ENCODE assay signal across 16 mouse cellular contexts in genomic region chr19:44734116-44734515, GRCm38 (mm10). TPM values are rescaled to one million over a fixed set of nuclear protein-coding genes. Genes with fewer than 3 reads are reported as not detected.
DNase-seq lines count a peak whose midpoint lies in the region; ATAC-seq and TF ChIP-seq lines count a peak whose summit lies in the region.
"Had no signal": no experiment of that assay in that cellular context is flagged by ENCODE, and none has a peak within 500 bp of the region (broad histone marks: within the 10 kb centered on the region; RNA-seq: fewer than 3 reads in every experiment).

No protein-coding gene starts in this region.

- intact Hi-C loops in heart, postnatal 14 days (cut with DNase I), result no loop called here

- DNase-seq in heart, postnatal 0 days (ENCODE audit: low spot score), result no peak
- DNase-seq in heart, postnatal 14 days, result no peak
- DNase-seq in neural tube, embryonic 10.5 days (ENCODE audit: extremely low spot score, low spot score), result peak; percentile 30
- no peak for DNase-seq in layer of hippocampus, adult 18-20 months (ENCODE audit: low spot score in 2 of 2)
- DNase-seq in thymus, postnatal 10 days (ENCODE audit: low spot score in 2 of 2), result no peak
- DNase-seq: cerebellum, postnatal 14 days; heart, adult 18-20 months; layer of hippocampus, adult 9-11 months; lung, postnatal 4 days; right cerebral cortex, postnatal 25 days had no signal

- ATAC-seq in heart, postnatal 0 days (ENCODE audit: insufficient read depth, low read depth), result no peak
- ATAC-seq in forebrain, embryonic 12.5 days (ENCODE audit: low FRiP score), result no peak
- no peak for ATAC-seq in hindbrain, embryonic 15.5 days (ENCODE audit: low FRiP score, low read depth)

- no peaks in the 10 kb centered on the region for H3K4me1 ChIP-seq in heart, postnatal 0 days (ENCODE audit: control insufficient read depth, insufficient read depth)
- peaks cover 8% of the 10 kb centered on the region; the same call in 1 of the 2 replicates for H3K4me1 ChIP-seq in forebrain, embryonic 12.5 days
- H3K4me1 ChIP-seq in hindbrain, embryonic 15.5 days (replicated peaks), result peaks cover 18% of the 10 kb centered on the region
- H3K4me1 ChIP-seq: stomach, embryonic 15.5 days had no signal

- H3K4me3 ChIP-seq in heart, postnatal 0 days (ENCODE audit: low read depth, low read length), result peak overlapping the region; percentile 10; the same call in 1 of the 2 replicates
- H3K4me3 ChIP-seq in forebrain, embryonic 12.5 days (replicated peaks), result no peak overlapping the region; the same call in 1 of the 2 replicates
- H3K4me3 ChIP-seq in hindbrain, embryonic 15.5 days, result peak overlapping the region; percentile 33

- H3K36me3 ChIP-seq in heart, postnatal 0 days (replicated peaks; ENCODE audit: control insufficient read depth, insufficient read depth, low read length), result no peaks in the 10 kb centered on the region
- H3K36me3 ChIP-seq in forebrain, embryonic 12.5 days (replicated peaks), result no peaks in the 10 kb centered on the region
- H3K36me3 ChIP-seq in hindbrain, embryonic 15.5 days, result no peaks in the 10 kb centered on the region
- H3K36me3 ChIP-seq: stomach, embryonic 15.5 days had no signal

- H3K27ac ChIP-seq in heart, postnatal 0 days (ENCODE audit: low read depth), result no peak overlapping the region
- H3K27ac ChIP-seq in forebrain, embryonic 12.5 days, result no peak overlapping the region
- H3K27ac ChIP-seq in hindbrain, embryonic 15.5 days (replicated peaks), result no peak overlapping the region
- H3K27ac ChIP-seq: stomach, embryonic 15.5 days had no signal

- under 1% methylated on average over 21 of the region's 21 CpGs for WGBS in heart, postnatal 0 days
- under 1% methylated on average over 20 of the region's 21 CpGs for WGBS in forebrain, embryonic 12.5 days
- WGBS in hindbrain, embryonic 15.5 days, result 1% methylated on average over 20 of the region's 21 CpGs

- no peak overlapping the region for H3K4me2 ChIP-seq in heart, postnatal 0 days (ENCODE audit: low read depth, low read length)
- peak overlapping the region; percentile 40 for H3K4me2 ChIP-seq in forebrain, embryonic 12.5 days
- H3K4me2 ChIP-seq in hindbrain, embryonic 15.5 days, result peak overlapping the region; percentile 57

- no peak for TF ChIP-seq EP300 in heart, postnatal 0 days (IDR thresholded peaks at IDR 0.05; ENCODE audit: low read depth)

- no peak for TF ChIP-seq CTCF in heart, postnatal 0 days (IDR thresholded peaks at IDR 0.05; ENCODE audit: low read depth)

- H3K27me3 ChIP-seq in heart, postnatal 0 days (ENCODE audit: control insufficient read depth, insufficient read depth, low read length), result peaks cover 92% of the 10 kb centered on the region
- H3K27me3 ChIP-seq in forebrain, embryonic 12.5 days, result peaks cover 94% of the 10 kb centered on the region
- peaks cover 90% of the 10 kb centered on the region for H3K27me3 ChIP-seq in hindbrain, embryonic 15.5 days

- H3K9me3 ChIP-seq in heart, postnatal 0 days (replicated peaks; ENCODE audit: control insufficient read depth, low read length), result no peaks in the 10 kb centered on the region
- H3K9me3 ChIP-seq in forebrain, embryonic 12.5 days, result no peaks in the 10 kb centered on the region
- no peaks in the 10 kb centered on the region for H3K9me3 ChIP-seq in hindbrain, embryonic 15.5 days
- H3K9me3 ChIP-seq: stomach, embryonic 15.5 days had no signal

- H3K9ac ChIP-seq in heart, postnatal 0 days (replicated peaks; ENCODE audit: low read depth, low read length), result no peak overlapping the region
- no peak overlapping the region for H3K9ac ChIP-seq in forebrain, embryonic 12.5 days
- peak overlapping the region; percentile 27; the same call in 1 of the 2 replicates for H3K9ac ChIP-seq in hindbrain, embryonic 15.5 days
- H3K9ac ChIP-seq: stomach, embryonic 15.5 days had no signal

RNA-seq across cellular contexts. Expression of gene Pax2, which starts 21.7 kb away (rescaled TPM):
- not detected in 2 replicates for total RNA-seq in heart, postnatal 0 days (2014; rRNA removed; ENCODE audit: low replicate concordance)
- not detected in 2 replicates for polyA plus RNA-seq in heart, postnatal 0 days (2015; fragmentation: Nextera tagmentation; extraction: Ambion mirVana)
- total RNA-seq in heart, postnatal 14 days (2021), result not detected
- 0.08 and 0.19 TPM in 2 replicates for polyA plus RNA-seq in forebrain, embryonic 12.5 days (2016; fragmentation: Nextera tagmentation; extraction: Ambion mirVana)
- polyA plus RNA-seq in hindbrain, embryonic 15.5 days (2015; fragmentation: Nextera tagmentation; extraction: Ambion mirVana), result 12.3 and 15.5 TPM in 2 replicates
- total RNA-seq in layer of hippocampus, adult 18-20 months (2021), result under 1 TPM; 0.48 to 0.50 TPM
- total RNA-seq: CH12.LX; heart, adult 18-20 months; liver, adult 2 months; neutrophil, adult 5-6 weeks had no signal
- polyA plus RNA-seq: liver, adult 2 months; stomach, embryonic 15.5 days had no signal
